Mouse (Mus musculus) adrenal gland, adult (tissue): ENCODE results near the gene Rabgap1l.

Source experiments
- DNase-seq, 2 experiments: peaks; one replicate each; pipeline ENCODE4 v3.0.0; 2022 to 2023; ENCODE audit warnings: low spot score in 1 of 2; ENCODE audit not compliant: inconsistent age in 2 of 2

The Rabgap1l gene

GRCm38 (mm10) chr1:160253108-160253507 is 539.9 kb downstream of the Rabgap1l start:
- DNase-seq, result no peak

GRCm38 (mm10) chr1:160251388-160252007 is 541.5 kb downstream of the Rabgap1l start:
- DNase-seq, result no peak

DNA sequence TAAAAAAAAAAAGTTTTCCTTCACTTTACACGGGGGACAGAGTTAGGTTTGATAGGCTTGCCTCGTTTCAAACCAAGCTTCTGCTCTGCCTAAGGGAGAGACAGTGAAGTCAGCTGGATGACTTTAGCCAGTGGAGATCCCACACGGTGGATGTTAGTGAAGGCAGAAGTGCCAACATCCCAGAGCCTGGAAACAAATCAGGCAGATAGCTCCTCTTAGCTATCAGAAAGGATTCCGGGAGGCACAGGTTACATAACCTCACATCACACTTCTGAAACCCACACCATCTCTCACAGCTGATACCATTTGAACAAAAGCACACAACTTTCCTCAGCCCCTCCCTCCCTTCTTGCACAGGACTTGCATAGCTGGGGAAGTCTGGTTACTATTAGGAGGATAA is 542.2 kb downstream of the Rabgap1l start:
- no peak for DNase-seq

GRCm38 (mm10) chr1:160249786-160250185 is 543.2 kb downstream of the Rabgap1l start:
- no peak for DNase-seq

DNA sequence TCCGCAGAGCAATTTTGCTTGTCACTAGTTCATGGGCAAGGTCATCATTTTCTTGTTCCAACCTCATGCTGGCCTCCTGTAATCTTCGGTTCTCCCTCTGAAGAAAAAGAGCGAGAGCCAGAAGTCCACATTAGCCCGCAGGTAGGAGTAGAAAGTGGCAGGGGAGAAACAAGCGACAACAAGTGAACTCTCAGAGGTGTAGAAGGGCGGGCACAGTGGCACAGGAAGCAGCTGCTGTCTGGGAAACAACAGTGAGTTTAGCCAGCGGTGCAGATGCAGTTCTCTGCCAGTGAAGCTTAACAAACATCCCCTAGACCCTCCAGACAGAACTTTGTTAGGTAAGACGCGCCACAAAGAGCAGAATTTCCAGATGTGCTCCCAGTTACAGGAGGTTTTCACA is 545.5 kb downstream of the Rabgap1l start:
- DNase-seq, result no peak

GRCm38 (mm10) chr1:160246844-160247243 is 546.2 kb downstream of the Rabgap1l start:
- DNase-seq, result no peak

GRCm38 (mm10) chr1:160245954-160246353 is 547.1 kb downstream of the Rabgap1l start:
- no peak for DNase-seq

DNA sequence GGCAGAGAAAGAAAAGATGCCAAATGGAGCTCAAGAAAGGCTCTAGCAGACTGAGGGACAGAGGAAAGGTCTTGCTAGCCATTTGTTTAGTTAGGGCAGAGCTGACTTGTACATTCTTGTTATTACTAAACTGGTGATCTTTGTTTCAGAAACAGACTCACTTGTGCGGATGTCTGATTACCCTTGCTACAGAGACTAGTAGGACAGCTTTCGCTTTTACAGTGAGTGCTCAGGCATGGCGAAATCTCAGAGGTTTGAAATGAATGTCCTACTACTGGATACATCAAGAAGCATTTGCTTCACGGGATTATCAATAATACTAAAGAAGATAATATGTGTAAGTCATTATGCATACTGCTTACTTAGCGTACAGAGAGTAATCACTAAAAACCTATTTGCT is 548.3 kb downstream of the Rabgap1l start:
- no peak for DNase-seq

- DNase-seq, result no peak
Measured at GRCm38 (mm10) chr1:160240091-160240490, 552.9 kb downstream of the Rabgap1l start.

DNA sequence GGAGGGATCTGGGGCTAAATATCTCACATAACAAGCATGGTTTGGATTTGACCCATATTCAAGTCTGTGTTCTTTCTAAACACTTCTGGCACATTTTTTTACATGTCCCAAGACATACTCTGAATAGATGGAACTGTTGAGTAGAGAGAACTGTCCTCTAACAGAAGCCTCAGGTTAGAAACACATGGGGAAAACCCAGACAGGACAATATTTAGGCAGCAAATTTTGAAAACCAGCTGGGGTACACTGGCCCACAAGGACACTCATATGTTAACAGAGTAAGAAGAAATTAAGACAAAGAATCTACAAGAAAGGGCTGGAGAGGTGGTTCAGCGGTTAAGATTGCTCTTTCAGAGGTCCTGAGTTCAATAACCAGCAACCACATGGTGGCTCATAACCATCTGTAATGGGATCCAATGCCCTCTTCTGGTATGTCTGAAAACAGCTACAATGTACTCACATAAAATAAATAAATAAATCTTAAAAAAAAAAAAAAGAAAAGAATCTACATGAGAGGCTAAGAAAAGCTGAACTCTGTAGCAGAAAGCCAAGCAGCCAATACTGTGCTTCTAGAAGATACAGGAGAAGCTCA is 554.1 kb downstream of the Rabgap1l start:
- DNase-seq, result no peak

DNA sequence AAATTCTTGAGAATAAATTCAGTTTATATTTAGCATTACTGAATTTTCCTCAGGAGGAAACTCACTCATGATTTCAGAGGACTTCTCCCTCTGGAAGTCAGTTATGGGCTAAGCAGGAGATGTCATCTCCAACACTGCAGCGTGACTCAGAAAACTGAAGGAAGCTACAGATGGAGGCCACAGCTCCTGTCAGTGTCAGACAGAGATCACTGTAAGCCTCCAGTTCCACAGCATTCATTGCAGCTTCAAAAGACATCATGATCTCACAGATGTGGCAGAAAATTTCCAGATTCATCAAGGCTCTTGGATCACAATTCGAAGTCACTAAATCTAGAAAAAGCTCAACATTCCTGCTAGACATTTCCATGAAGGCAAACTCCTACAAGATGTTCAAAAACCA is 555.0 kb downstream of the Rabgap1l start:
- no peak for DNase-seq

GRCm38 (mm10) chr1:160233921-160234320 is 559.1 kb downstream of the Rabgap1l start:
- peak in 1 of 2 experiments; percentile 31 for DNase-seq

GRCm38 (mm10) chr1:160232113-160232512 is 560.9 kb downstream of the Rabgap1l start:
- no peak for DNase-seq

GRCm38 (mm10) chr1:160231013-160231412 is 562.0 kb downstream of the Rabgap1l start:
- DNase-seq, result peak in 1 of 2 experiments; percentile 80

DNA sequence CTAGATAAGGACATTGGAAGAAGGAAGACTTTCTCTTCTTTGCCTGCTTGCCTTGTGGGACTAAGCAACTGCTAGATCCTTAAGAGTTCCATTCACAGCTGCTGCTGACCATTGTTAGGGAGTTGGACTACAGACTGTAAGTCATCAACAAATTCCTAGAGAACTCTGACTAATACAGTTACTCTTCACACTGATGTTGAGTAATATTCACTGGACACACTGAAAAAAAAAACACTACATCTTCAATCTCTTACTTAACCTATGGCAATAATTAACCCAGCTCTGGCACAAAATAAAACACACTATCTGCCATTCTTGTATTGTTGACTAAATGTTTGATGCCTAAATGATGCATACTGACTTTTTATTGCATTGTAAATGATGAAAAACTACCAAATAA is 565.2 kb downstream of the Rabgap1l start:
- no peak for DNase-seq

DNA sequence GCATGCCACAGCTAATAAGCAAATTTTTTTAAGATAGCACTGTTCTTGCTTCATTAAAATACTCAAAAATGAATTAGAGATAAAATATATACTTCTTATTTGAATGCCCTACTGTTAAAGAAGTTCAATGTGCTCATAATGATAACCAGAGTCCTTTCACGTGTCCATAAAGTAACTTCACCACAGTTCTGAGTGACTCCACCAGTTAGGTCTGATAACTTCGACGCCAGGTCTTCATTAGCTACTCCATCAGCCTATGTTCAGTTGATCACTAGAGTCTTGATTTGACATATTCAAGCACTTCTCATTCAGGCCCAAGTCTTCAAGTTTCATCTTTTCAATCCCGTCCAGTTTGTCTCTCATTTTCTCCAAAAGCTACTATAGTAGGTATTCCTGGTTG is 565.8 kb downstream of the Rabgap1l start:
- no peak for DNase-seq

- DNase-seq, result no peak
Measured at GRCm38 (mm10) chr1:160224093-160224492, 568.9 kb downstream of the Rabgap1l start.

DNA sequence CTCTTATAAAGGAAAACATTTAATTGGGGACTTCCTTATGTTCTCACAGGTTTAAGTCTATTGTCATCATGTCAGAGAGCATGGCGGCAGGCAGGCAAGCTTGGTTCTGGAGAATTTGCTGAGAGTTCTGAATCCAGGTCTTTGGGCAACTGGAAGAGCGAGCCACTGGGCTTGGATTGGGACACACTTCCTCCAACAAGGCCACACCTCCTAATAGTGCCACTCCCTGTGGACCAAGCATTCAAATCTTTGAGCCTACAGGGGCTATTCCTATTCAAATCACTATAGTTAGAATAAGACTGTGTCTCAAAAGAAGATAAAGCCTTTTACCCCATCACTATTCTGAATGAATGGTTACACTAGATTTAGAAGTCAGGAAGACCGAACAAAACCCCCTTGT is 575.1 kb downstream of the Rabgap1l start:
- DNase-seq, result no peak

- peak in 1 of 2 experiments; percentile 33 for DNase-seq
Measured at GRCm38 (mm10) chr1:160214171-160214570, 578.8 kb downstream of the Rabgap1l start.

DNA sequence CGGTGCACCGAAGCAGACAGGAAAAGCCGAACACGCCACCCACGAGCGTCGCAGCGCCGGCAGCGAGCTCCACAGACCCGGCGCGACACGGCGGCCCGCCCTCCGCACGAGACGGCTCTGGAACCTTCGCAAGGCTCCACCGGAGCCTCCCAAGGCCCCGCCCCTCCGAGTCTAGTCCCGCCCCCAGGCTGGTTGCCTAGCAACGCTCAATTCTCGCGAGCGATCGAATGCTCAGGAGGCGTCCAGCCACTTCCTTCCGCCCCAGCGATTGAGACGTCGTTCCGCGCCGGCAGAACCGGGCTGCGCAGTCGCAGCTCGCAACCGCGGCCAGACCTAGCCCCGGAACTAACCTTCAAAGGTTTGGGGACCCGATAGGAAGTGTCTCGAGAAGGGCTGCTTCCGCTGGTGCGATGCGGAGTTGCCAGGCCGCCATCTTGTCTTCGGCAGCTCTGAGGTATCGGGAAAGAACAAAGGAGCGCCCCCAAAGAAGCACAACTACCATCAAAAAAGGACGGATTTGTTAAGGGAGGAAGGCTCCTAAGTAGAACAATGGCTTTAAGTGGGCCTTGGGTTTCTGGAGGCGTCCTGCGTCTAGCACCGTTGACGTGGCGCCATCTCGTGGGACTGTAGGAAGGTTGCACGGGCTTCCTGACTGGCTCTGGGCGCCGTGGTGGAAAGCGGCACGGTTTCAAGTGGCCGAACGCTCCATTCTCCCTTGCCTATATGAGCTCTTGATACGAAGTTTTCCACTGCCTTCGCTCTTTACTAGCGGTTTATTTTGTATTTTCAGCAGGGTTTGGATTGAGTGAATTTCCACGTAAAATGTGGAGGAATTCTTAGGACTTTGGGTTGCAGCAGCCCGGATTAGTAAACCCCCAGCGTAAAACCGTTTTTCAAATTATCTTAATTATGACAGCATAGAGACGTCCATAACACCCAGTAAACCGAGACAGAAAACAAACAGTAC is 580.0 kb downstream of the Rabgap1l start, which contains the start of gene Cacybp:
Gene Cacybp, minus strand, starts transcription at position 173 of the 967 bp plus-strand sequence.
- peak; percentile 100 for DNase-seq

DNA sequence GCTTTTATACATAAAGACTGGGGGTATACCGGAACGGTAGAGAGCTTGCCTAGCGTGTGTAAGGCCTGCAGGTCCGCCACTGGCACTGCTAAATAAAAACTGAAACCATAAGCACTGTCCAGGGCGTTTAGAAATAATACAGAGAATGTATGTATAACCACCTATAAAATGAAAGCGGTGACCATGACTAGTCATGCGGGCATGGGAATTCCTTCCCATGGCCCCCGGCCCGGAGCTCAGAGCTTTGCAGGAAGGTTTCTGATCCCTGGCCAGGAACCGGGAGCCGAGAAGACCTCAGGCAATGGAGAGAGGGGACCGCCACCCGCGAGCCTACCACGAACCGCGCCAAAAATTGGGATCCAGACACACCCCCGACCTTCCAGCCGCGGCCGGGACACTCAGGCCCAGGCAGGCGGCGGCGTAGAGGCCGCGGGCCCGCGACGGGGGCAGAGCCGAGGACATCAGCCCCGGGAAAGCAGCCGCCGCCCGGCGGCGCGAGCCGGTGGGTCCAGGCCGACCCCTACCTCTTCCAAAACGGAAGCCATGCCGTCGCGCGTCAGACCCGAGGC is 580.8 kb downstream of the Rabgap1l start:
- DNase-seq, result no peak
